Mouse (Mus musculus): ENCODE results near the gene Plcb4. TPM values are rescaled to one million over a fixed set of nuclear protein-coding genes. Genes with fewer than 3 reads are reported as not detected.

The Plcb4 gene
- total RNA-seq, 2 experiments from 2014 or later, result 67.5 to 81.8 TPM

GRCm38 (mm10) chr2:135650885-135651284 is 7.9 kb upstream of the Plcb4 start:
- intact Hi-C loops (cut with DNase I), result no loop called here
- Histone ChIP-seq H3K27ac (no peak overlapping the region), H3K4me3 (no peak overlapping the region)
- TF ChIP-seq CTCF (IDR thresholded peaks at IDR 0.05), result no peak
- DNase-seq (ENCODE audit: extremely low spot score in 1 of 2, low spot score in 2 of 2), result no peak

GRCm38 (mm10) chr2:135652040-135652439 is 6.8 kb upstream of the Plcb4 start:
- Histone ChIP-seq H3K27ac (no peak overlapping the region), H3K4me3 (no peak overlapping the region)
- TF ChIP-seq CTCF (IDR thresholded peaks at IDR 0.05), result no peak
- intact Hi-C loops (cut with DNase I), result no loop called here
- DNase-seq (ENCODE audit: extremely low spot score in 1 of 2, low spot score in 2 of 2), result no peak

- H3K4me3 ChIP-seq, result no peak overlapping the region
- no peak overlapping the region for H3K27ac ChIP-seq
- TF ChIP-seq CTCF (IDR thresholded peaks at IDR 0.05), result no peak
- intact Hi-C loops (cut with DNase I), result no loop called here
- DNase-seq (ENCODE audit: extremely low spot score in 1 of 2, low spot score in 2 of 2), result no peak
These were observed 6.4 kb upstream of the Plcb4 start for GRCm38 (mm10) chr2:135652451-135652850.

GRCm38 (mm10) chr2:135655948-135656347 is 2.9 kb upstream of the Plcb4 start:
- intact Hi-C loops (cut with DNase I), result loop anchor here (5.0 kb wide), 2 partner anchors 256 to 271 kb away; no protein-coding TSS in a partner anchor
- no peak overlapping the region for H3K4me3 ChIP-seq
- no peak for DNase-seq (ENCODE audit: extremely low spot score in 1 of 2, low spot score in 2 of 2)
- no peak overlapping the region for H3K27ac ChIP-seq
- no peak for TF ChIP-seq CTCF (IDR thresholded peaks at IDR 0.05)

- intact Hi-C loops (cut with DNase I), result loop anchor here (5.0 kb wide), 2 partner anchors 256 to 271 kb away; no protein-coding TSS in a partner anchor
- no peak for DNase-seq (ENCODE audit: extremely low spot score in 1 of 2, low spot score in 2 of 2)
- Histone ChIP-seq H3K27ac (no peak overlapping the region), H3K4me3 (no peak overlapping the region)
- no peak for TF ChIP-seq CTCF (IDR thresholded peaks at IDR 0.05)
These were observed 2.2 kb upstream of the Plcb4 start for GRCm38 (mm10) chr2:135656586-135656985.

- peak; percentile 15 for TF ChIP-seq CTCF (IDR thresholded peaks at IDR 0.05)
- intact Hi-C loops (cut with DNase I), result loop anchor here (2.0 to 5.0 kb wide), 4 partner anchors 105 to 268 kb away; no protein-coding TSS in a partner anchor
- Histone ChIP-seq H3K4me3 (peak overlapping the region; percentile 72), H3K27ac (peak overlapping the region; percentile 86)
- DNase-seq (ENCODE audit: extremely low spot score in 1 of 2, low spot score in 2 of 2), result peak; percentile 48 to 56
These were observed 775 bp downstream of the Plcb4 start for GRCm38 (mm10) chr2:135659391-135660180.

GRCm38 (mm10) chr2:135660816-135661215 is 2.0 kb downstream of the Plcb4 start:
- TF ChIP-seq CTCF (IDR thresholded peaks at IDR 0.05), result no peak
- no peak overlapping the region for H3K4me3 ChIP-seq
- no peak for DNase-seq (ENCODE audit: extremely low spot score in 1 of 2, low spot score in 2 of 2)
- intact Hi-C loops (cut with DNase I), result no loop called here
- H3K27ac ChIP-seq, result no peak overlapping the region

GRCm38 (mm10) chr2:135663785-135664184 is 5.0 kb downstream of the Plcb4 start:
- no peak for DNase-seq (ENCODE audit: extremely low spot score in 1 of 2, low spot score in 2 of 2)
- intact Hi-C loops (cut with DNase I), result no loop called here
- Histone ChIP-seq H3K4me3 (no peak overlapping the region), H3K27ac (no peak overlapping the region)
- no peak; the same call in 1 of the 2 replicates for TF ChIP-seq CTCF (IDR thresholded peaks at IDR 0.05)

GRCm38 (mm10) chr2:135667496-135667895 is 8.7 kb downstream of the Plcb4 start:
- Histone ChIP-seq H3K27ac (no peak overlapping the region), H3K4me3 (no peak overlapping the region)
- no peak for TF ChIP-seq CTCF (IDR thresholded peaks at IDR 0.05)
- intact Hi-C loops (cut with DNase I), result no loop called here
- DNase-seq (ENCODE audit: extremely low spot score in 1 of 2, low spot score in 2 of 2), result no peak

- H3K27ac ChIP-seq, result no peak overlapping the region
- TF ChIP-seq CTCF (IDR thresholded peaks at IDR 0.05), result no peak
- no peak overlapping the region for H3K4me3 ChIP-seq
- intact Hi-C loops (cut with DNase I), result no loop called here
- DNase-seq (ENCODE audit: extremely low spot score in 1 of 2, low spot score in 2 of 2), result no peak
These were observed 13.8 kb downstream of the Plcb4 start for GRCm38 (mm10) chr2:135672459-135673104.

GRCm38 (mm10) chr2:135673649-135674048 is 14.8 kb downstream of the Plcb4 start:
- no peak overlapping the region for H3K27ac ChIP-seq
- no peak for TF ChIP-seq CTCF (IDR thresholded peaks at IDR 0.05)
- no peak for DNase-seq (ENCODE audit: extremely low spot score in 1 of 2, low spot score in 2 of 2)
- intact Hi-C loops (cut with DNase I), result no loop called here
- no peak overlapping the region for H3K4me3 ChIP-seq

- intact Hi-C loops (cut with DNase I), result no loop called here
- Histone ChIP-seq H3K4me3 (no peak overlapping the region), H3K27ac (no peak overlapping the region)
- DNase-seq (ENCODE audit: extremely low spot score in 1 of 2, low spot score in 2 of 2), result no peak
- TF ChIP-seq CTCF (IDR thresholded peaks at IDR 0.05), result no peak
These were observed 16.5 kb downstream of the Plcb4 start for GRCm38 (mm10) chr2:135675284-135675683.

Data from left cerebral cortex, adult 2 months (tissue).